Mouse (Mus musculus) CD4-positive helper T cell, adult 2 months (primary cell): ENCODE results near the gene Nfkbiz.

Experiments used
- DNase-seq: peaks from one replicate; pipeline ENCODE4 v3.0.0-alpha.2; 2012; ENCODE audit warnings: low read depth, missing footprints, low spot score

The Nfkbiz gene

GRCm38 (mm10) chr16:55832617-55833016 is 6.1 kb downstream of the Nfkbiz start:
- no peak for DNase-seq

- no peak for DNase-seq
Observed at GRCm38 (mm10) chr16:55832040-55832439, 6.7 kb downstream of the Nfkbiz start.

GRCm38 (mm10) chr16:55831451-55831850 is 7.2 kb downstream of the Nfkbiz start:
- no peak for DNase-seq

- DNase-seq, result no peak
Observed at GRCm38 (mm10) chr16:55823398-55824155, 15.1 kb downstream of the Nfkbiz start.

- DNase-seq, result no peak
Observed at GRCm38 (mm10) chr16:55822741-55823397, 15.8 kb downstream of the Nfkbiz start.

- DNase-seq, result peak; percentile 95
Observed at GRCm38 (mm10) chr16:55821997-55822740, 16.5 kb downstream of the Nfkbiz start.

GRCm38 (mm10) chr16:55821571-55821981 is 17.1 kb downstream of the Nfkbiz start:
- DNase-seq, result peak; percentile 78

- DNase-seq, result peak; percentile 92
Observed at GRCm38 (mm10) chr16:55820916-55821570, 17.7 kb downstream of the Nfkbiz start.

GRCm38 (mm10) chr16:55820161-55820915 is 18.4 kb downstream of the Nfkbiz start:
- DNase-seq, result peak; percentile 87

- peak; percentile 66 for DNase-seq
Observed at GRCm38 (mm10) chr16:55819186-55819861, 19.4 kb downstream of the Nfkbiz start.

GRCm38 (mm10) chr16:55817717-55818515 is 20.8 kb downstream of the Nfkbiz start:
- no peak for DNase-seq

GRCm38 (mm10) chr16:55816202-55816941 is 22.3 kb downstream of the Nfkbiz start:
- DNase-seq, result no peak

- no peak for DNase-seq
Observed at GRCm38 (mm10) chr16:55815466-55815865, 23.2 kb downstream of the Nfkbiz start.

GRCm38 (mm10) chr16:55814686-55815085 is 24.0 kb downstream of the Nfkbiz start:
- DNase-seq, result no peak

GRCm38 (mm10) chr16:55813916-55814315 is 24.8 kb downstream of the Nfkbiz start:
- no peak for DNase-seq

GRCm38 (mm10) chr16:55811792-55812191 is 26.9 kb downstream of the Nfkbiz start:
- DNase-seq, result no peak

GRCm38 (mm10) chr16:55809779-55810514 is 28.8 kb downstream of the Nfkbiz start:
- DNase-seq, result no peak

- no peak for DNase-seq
Observed at GRCm38 (mm10) chr16:55809345-55809744, 29.4 kb downstream of the Nfkbiz start.
